Mouse (Mus musculus) cerebellum, adult 11-12 months (tissue): ENCODE results near the gene Slc9a3r2.
A peak's percentile ranks its signal among the peaks of the same experiment; 100 is the strongest.

Source experiments
- DNase-seq: peaks from one replicate; pipeline ENCODE4 v3.0.0; 2022

The Slc9a3r2 gene

DNA sequence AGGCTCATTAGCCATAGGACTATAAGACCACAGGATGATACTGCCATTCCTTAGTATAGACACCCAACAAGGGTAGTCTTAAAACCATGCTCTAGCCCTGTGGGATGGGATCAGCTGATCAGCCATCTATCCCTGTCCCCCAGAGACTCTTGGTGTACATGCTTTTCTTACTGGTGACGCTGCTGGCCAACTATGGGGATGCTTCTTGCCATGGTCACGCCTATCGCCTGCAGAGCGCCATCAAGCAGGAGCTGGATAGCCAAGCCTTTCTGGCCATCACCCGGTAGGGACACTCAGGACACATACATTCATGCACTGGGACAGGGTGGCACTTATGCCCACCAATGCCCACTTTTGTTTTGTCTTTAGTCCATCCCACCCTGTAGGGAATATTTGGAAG is 58.4 kb downstream of the Slc9a3r2 start:
- no peak for DNase-seq

GRCm38 (mm10) chr17:24590943-24591342 is 59.2 kb downstream of the Slc9a3r2 start:
- peak; percentile 82 for DNase-seq
